Mouse (Mus musculus) cortical plate, adult 2 months (tissue): ENCODE results near the gene Gm28041.

Experiments
- CTCF ChIP-seq: fragments of 200-500 bp; IDR thresholded peaks from 2 replicates; pipeline ENCODE4 v1.5.1; 2011; ENCODE audit warnings: mild to moderate bottlenecking, control low read depth, low read length; ENCODE audit not compliant: insufficient read depth; ENCODE audit errors: extremely low read depth
- POLR2A ChIP-seq: fragments of 200-500 bp; IDR thresholded peaks from 2 replicates; pipeline ENCODE4 v1.6.1; 2011; ENCODE audit warnings: mild to moderate bottlenecking, low read length, control low read depth; ENCODE audit not compliant: insufficient read depth; ENCODE audit errors: extremely low read depth

DNA sequence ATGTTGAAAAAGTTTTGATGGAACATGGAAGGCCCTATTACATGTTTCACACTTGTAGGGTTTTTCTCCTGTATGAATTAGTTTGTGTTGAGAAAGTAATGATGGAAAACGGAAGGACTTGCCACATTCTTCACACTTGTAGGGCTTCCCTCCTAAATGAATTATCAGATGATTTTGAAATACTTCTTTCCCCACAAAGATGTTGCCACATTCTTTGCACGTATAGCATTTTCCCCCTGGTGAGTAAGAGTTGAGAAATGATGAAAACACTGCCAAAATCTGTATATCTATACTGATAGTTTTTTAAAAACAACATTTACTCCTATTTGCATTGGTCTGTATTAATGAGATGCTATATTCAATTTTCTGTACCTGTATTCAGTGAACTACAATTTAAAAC lies 32.1 kb downstream of the Gm28041 start:
- TF ChIP-seq POLR2A (no peak), CTCF (no peak)
